Mouse (Mus musculus): ENCODE results near the gene Itga9.

DNA sequence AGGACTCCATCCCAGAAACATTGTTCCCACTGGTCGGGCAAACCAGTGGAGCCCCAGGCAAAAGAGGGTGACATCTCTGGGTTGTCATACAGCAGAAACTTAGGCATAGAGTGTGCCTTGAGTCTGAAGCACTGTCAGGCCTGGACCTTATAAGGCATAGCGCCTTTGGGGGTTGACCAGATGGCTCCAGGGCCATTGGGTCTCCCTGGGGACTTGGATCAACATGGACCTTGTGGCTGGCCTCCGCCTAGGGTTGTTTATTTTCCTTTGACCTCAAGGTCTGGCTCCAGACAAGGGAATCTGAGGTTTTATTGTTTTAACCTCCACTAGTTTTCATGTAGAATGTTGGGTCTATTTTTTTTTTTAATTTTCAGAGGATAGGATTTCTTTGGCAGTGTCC, 267.1 kb downstream of the Itga9 start:
- TF ChIP-seq CTCF (IDR thresholded peaks at IDR 0.05; ENCODE audit: low read depth) = no peak
- TF ChIP-seq EP300 (IDR thresholded peaks at IDR 0.05; ENCODE audit: low read depth) = no peak

Data from liver, postnatal 0 days (tissue).